Mouse (Mus musculus) midbrain, postnatal 0 days (tissue): ENCODE measurements around the gene Tubb3. TPM values are rescaled to one million over a fixed set of nuclear protein-coding genes. Genes with fewer than 3 reads are reported as not detected.

Experiments used
- ATAC-seq: fragments of 200-750 bp; cut with Nextera tagmentation; 2 replicates; pipeline ENCODE4 v1.8.0; 2017; ENCODE audit warnings: moderate number of reproducible peaks, mild to moderate bottlenecking, moderate TSS enrichment, moderate library complexity; ENCODE audit not compliant: low FRiP score
- DNase-seq: peaks from one replicate; pipeline ENCODE4 v3.0.0-alpha.2; 2015; ENCODE audit warnings: low spot score
- H3K27ac ChIP-seq: fragments of 300-500 bp; sonication (generic); 2 replicates; pipeline ENCODE4 v1.5.1; 2014; ENCODE audit warnings: low read depth, mild to moderate bottlenecking, low read length, mixed read lengths
- H3K27me3 ChIP-seq: fragments of 300-500 bp; sonication (generic); 2 replicates; pipeline ENCODE4 v1.6.1; 2014; ENCODE audit warnings: low read length, control low read depth, mixed read lengths; ENCODE audit not compliant: insufficient read depth
- H3K36me3 ChIP-seq: fragments of 300-500 bp; sonication (generic); 2 replicates; pipeline ENCODE4 v1.6.1; 2014; ENCODE audit warnings: low read length, control low read depth, mixed read lengths; ENCODE audit not compliant: insufficient read depth
- H3K4me1 ChIP-seq: fragments of 300-500 bp; sonication (generic); 2 replicates; pipeline ENCODE4 v1.6.1; 2014; ENCODE audit warnings: mild to moderate bottlenecking, control low read depth, antibody characterized with exemption, low read length, mixed read lengths; ENCODE audit not compliant: insufficient read depth
- H3K4me2 ChIP-seq: fragments of 300-500 bp; sonication (generic); 2 replicates; pipeline ENCODE4 v1.6.1; 2014; ENCODE audit warnings: low read depth, mild to moderate bottlenecking, low read length, mixed read lengths; ENCODE audit not compliant: poor library complexity, severe bottlenecking
- H3K4me3 ChIP-seq: fragments of 300-500 bp; sonication (generic); 2 replicates; pipeline ENCODE4 v1.5.1; 2014; ENCODE audit warnings: low read depth, mild to moderate bottlenecking, low read length, moderate library complexity
- H3K9ac ChIP-seq: fragments of 300-500 bp; sonication (generic); replicated peaks from 2 replicates; pipeline ENCODE4 v1.6.1; 2014; ENCODE audit warnings: mild to moderate bottlenecking, low read length, moderate library complexity, mixed read lengths; ENCODE audit not compliant: poor library complexity, severe bottlenecking
- H3K9me3 ChIP-seq: fragments of 300-500 bp; sonication (generic); 2 replicates; pipeline ENCODE4 v1.6.1; 2016; ENCODE audit warnings: low read length, control low read depth
- CTCF ChIP-seq: IDR thresholded peaks from 2 replicates; pipeline ENCODE4 v1.5.1; 2016; ENCODE audit warnings: antibody characterized with exemption, mild to moderate bottlenecking
- WGBS: fragments of 180-500 bp; shearing (Covaris S2); extraction: QIAGEN DNeasy Blood & Tissue Kit; methylation state at CpG from one replicate; pipeline ENCODE4 v1.1.7; 2014; 5-methylcytosine and 5-hydroxymethylcytosine counted together
- polyA plus RNA-seq: library from polyadenylated mRNA; unstranded; fragments of >200 nt; fragmentation: Nextera tagmentation; extraction: Ambion mirVana; gene quantifications from 2 replicates; pipeline ENCODE4 v1.2.1, GENCODE M21; 2015
- total RNA-seq: library from RNA; depleted of rRNA; stranded (reverse); fragments of >200 nt; gene quantifications from 2 replicates; pipeline ENCODE4 v1.2.3, GENCODE M21; 2014

Tubb3 gene
- total and polyA plus RNA-seq, 2 experiments from 2014 or later: 1,921 to 3,963 TPM

- no peak for TF ChIP-seq CTCF
- H3K36me3 ChIP-seq: peaks cover 23% of the 10 kb centered on the region
Measured at GRCm38 (mm10) chr8:123420525-123421281, 9.5 kb downstream of the Tubb3 start.

GRCm38 (mm10) chr8:123421325-123421724 lies 10.1 kb downstream of the Tubb3 start:
- Histone ChIP-seq H3K4me2 (no peak overlapping the region), H3K4me3 (no peak overlapping the region), H3K9ac (no peak overlapping the region), H3K36me3 (peaks cover 23% of the 10 kb centered on the region), H3K4me1 (0 out of 2 replicates have a peak, but pooled peaks cover 7% of the 10 kb centered on the region), H3K27ac (no peak overlapping the region), H3K27me3 (no peaks in the 10 kb centered on the region), H3K9me3 (no peaks in the 10 kb centered on the region)
- WGBS: 88% methylated on average over 19 of the region's 19 CpGs
- ATAC-seq (no peak), DNase-seq (no peak)
- no peak for TF ChIP-seq CTCF

More at GRCm38 (mm10) chr8:123420525-123421281, 9.5 kb downstream of the Tubb3 start:
- Histone ChIP-seq H3K4me2 (no peak overlapping the region), H3K4me3 (no peak overlapping the region), H3K9me3 (no peaks in the 10 kb centered on the region), H3K9ac (no peak overlapping the region), H3K4me1 (0 out of 2 replicates have a peak, but pooled peaks cover 7% of the 10 kb centered on the region), H3K27ac (no peak overlapping the region), H3K27me3 (no peaks in the 10 kb centered on the region)
- DNase-seq (no peak), ATAC-seq (no peak)
- 96% methylated on average over 34 of the region's 34 CpGs for WGBS

GRCm38 (mm10) chr8:123422056-123422780 lies 11.0 kb downstream of the Tubb3 start:
- Histone ChIP-seq H3K4me2 (peak overlapping the region; percentile 30; the same call in 1 of the 2 replicates), H3K4me3 (no peak overlapping the region), H3K36me3 (peaks cover 21% of the 10 kb centered on the region), H3K27me3 (no peaks in the 10 kb centered on the region), H3K27ac (no peak overlapping the region), H3K4me1 (no peaks in the 10 kb centered on the region), H3K9ac (peak overlapping the region; percentile 39; the same call in 1 of the 2 replicates), H3K9me3 (no peaks in the 10 kb centered on the region)
- ATAC-seq: peak; percentile 75
- peak; percentile 84 for DNase-seq
- TF ChIP-seq CTCF: peak; percentile 74
- 17% methylated on average over 17 of the region's 17 CpGs for WGBS

GRCm38 (mm10) chr8:123422781-123423159 lies 11.5 kb downstream of the Tubb3 start:
- Histone ChIP-seq H3K9ac (peak overlapping the region; percentile 39; the same call in 1 of the 2 replicates), H3K9me3 (0 out of 2 replicates have a peak, but pooled peaks cover under 1% of the 10 kb centered on the region), H3K4me1 (no peaks in the 10 kb centered on the region), H3K4me2 (no peak overlapping the region), H3K27ac (no peak overlapping the region), H3K36me3 (peaks cover 21% of the 10 kb centered on the region), H3K4me3 (no peak overlapping the region), H3K27me3 (no peaks in the 10 kb centered on the region)
- DNase-seq (no peak), ATAC-seq (peak; percentile 28; the same call in 1 of the 2 replicates)
- TF ChIP-seq CTCF: no peak
- WGBS: 13% methylated on average over 3 of the region's 3 CpGs

- TF ChIP-seq CTCF: no peak
- peaks cover 7% of the 10 kb centered on the region; the same call in 1 of the 2 replicates for H3K9me3 ChIP-seq
- no peaks in the 10 kb centered on the region for H3K27me3 ChIP-seq
- no peak for ATAC-seq
- H3K27ac ChIP-seq: no peak within 1 kb of the TSS
- no peak for DNase-seq
- H3K4me3 ChIP-seq: no peak within 1 kb of the TSS
- peak within 1 kb of the TSS; percentile 30; the same call in 1 of the 2 replicates for H3K4me2 ChIP-seq
- H3K9ac ChIP-seq: peak within 1 kb of the TSS; percentile 39; the same call in 1 of the 2 replicates
- WGBS: 74% methylated on average over 7 of the region's 7 CpGs
- peaks cover 21% of the 10 kb centered on the region for H3K36me3 ChIP-seq
- no peaks in the 10 kb centered on the region for H3K4me1 ChIP-seq
Measured at GRCm38 (mm10) chr8:123423441-123423840, 12.2 kb downstream of the Tubb3 start, which contains the start of gene Def8. Gene Def8 (plus strand): TSS chr8:123423527.
